Mouse (Mus musculus) ES-Bruce4 (cell line): ENCODE data around the gene Extl2. TPM values are rescaled to one million over a fixed set of nuclear protein-coding genes. Genes with fewer than 3 reads are reported as not detected.

Experiments
- H3K27ac ChIP-seq: 2 replicates; pipeline ENCODE4 v1.5.1; 2012; ENCODE audit warnings: low read length, inconsistent platforms; ENCODE audit not compliant: insufficient read depth
- H3K27me3 ChIP-seq: 2 replicates; pipeline ENCODE4 v1.6.1; 2012; ENCODE audit warnings: mild to moderate bottlenecking, low read length, inconsistent platforms; ENCODE audit not compliant: control insufficient read depth, poor library complexity, insufficient read depth, severe bottlenecking
- H3K36me3 ChIP-seq: 2 replicates; pipeline ENCODE4 v1.6.1; 2012; ENCODE audit warnings: inconsistent platforms, mild to moderate bottlenecking, low read length, moderate library complexity; ENCODE audit not compliant: control insufficient read depth, poor library complexity, insufficient read depth, severe bottlenecking
- H3K4me1 ChIP-seq: one replicate; pipeline ENCODE4 v1.8.1; 2011; ENCODE audit warnings: low read length; ENCODE audit not compliant: control insufficient read depth, insufficient read depth
- H3K4me3 ChIP-seq: 2 replicates; pipeline ENCODE4 v1.5.1; 2011; ENCODE audit warnings: low read depth, mild to moderate bottlenecking, low read length
- H3K9ac ChIP-seq: 2 replicates; pipeline ENCODE4 v1.6.1; 2012; ENCODE audit warnings: low read depth, mild to moderate bottlenecking, inconsistent platforms; ENCODE audit not compliant: poor library complexity, severe bottlenecking
- H3K9me3 ChIP-seq: replicated peaks from 2 replicates; pipeline ENCODE4 v1.6.1; 2012; ENCODE audit warnings: mild to moderate bottlenecking, low read length, inconsistent platforms; ENCODE audit not compliant: control insufficient read depth, poor library complexity, insufficient read depth, severe bottlenecking
- CTCF ChIP-seq: IDR thresholded peaks from one replicate; pipeline ENCODE4 v1.8.1; 2011; ENCODE audit warnings: low read depth, low read length
- EP300 ChIP-seq: IDR thresholded peaks from 2 replicates; pipeline ENCODE4 v1.6.1; 2011; ENCODE audit warnings: low read depth, low read length; ENCODE audit not compliant: insufficient read depth
- POLR2A ChIP-seq: IDR thresholded peaks from one replicate; pipeline ENCODE4 v1.8.1; 2011; ENCODE audit warnings: low read length; ENCODE audit not compliant: insufficient read depth
- polyA plus RNA-seq: library from polyadenylated mRNA; stranded (reverse); fragments of >200 nt; gene quantifications from 2 replicates; pipeline ENCODE4 v1.2.4, GENCODE M21; 2011; ENCODE audit warnings: low read depth; ENCODE audit not compliant: missing spikeins, insufficient read depth, insufficient read length

The Extl2 gene
- polyA plus RNA-seq, 1 experiment, result 11.0 TPM

DNA sequence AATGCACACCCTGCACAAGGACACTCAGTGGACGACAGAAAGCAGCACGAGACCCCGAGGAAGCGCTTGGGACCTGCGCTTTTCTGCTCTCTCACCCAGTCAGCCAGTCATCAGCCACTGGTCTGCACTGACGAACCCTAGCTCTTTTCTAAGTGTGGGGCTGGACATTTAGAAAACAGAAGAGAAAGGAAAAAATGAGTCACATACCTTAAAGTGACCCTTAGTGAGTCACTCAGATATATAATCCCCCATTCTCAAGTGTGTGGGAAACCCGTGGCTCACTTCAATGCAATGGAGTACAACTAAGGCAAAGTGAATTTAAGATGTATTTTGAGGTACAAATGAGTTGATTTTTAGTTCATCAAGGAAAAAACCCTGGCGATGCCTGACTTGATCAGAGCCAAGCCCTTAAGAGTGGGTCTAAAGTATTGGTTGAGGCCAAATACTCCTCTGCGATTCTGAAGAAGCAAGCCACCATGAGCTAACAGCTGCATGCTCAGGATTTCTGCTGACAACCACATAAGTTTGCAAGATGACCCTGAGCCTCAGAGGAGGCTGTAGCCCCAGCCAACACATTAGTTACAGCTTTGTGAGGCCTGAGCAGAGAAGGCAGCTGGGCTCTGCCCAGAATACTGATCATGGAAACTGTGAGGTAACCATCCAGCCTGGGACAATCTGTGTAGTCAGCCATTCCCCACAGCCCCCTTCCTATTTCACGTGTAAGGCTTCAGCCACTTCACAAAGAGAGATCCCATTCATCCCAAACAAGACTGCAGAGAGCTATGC lies 38.3 kb upstream of the Extl2 start:
- TF ChIP-seq CTCF (no peak), EP300 (no peak), POLR2A (no peak)
- no peak overlapping the region for H3K27ac ChIP-seq
- no peak overlapping the region for H3K4me3 ChIP-seq
- no peak overlapping the region for H3K9ac ChIP-seq
- H3K9me3 ChIP-seq, result no peaks in the 10 kb centered on the region
- H3K36me3 ChIP-seq, result no peaks in the 10 kb centered on the region
- H3K4me1 ChIP-seq, result no peaks in the 10 kb centered on the region
- no peaks in the 10 kb centered on the region for H3K27me3 ChIP-seq

DNA sequence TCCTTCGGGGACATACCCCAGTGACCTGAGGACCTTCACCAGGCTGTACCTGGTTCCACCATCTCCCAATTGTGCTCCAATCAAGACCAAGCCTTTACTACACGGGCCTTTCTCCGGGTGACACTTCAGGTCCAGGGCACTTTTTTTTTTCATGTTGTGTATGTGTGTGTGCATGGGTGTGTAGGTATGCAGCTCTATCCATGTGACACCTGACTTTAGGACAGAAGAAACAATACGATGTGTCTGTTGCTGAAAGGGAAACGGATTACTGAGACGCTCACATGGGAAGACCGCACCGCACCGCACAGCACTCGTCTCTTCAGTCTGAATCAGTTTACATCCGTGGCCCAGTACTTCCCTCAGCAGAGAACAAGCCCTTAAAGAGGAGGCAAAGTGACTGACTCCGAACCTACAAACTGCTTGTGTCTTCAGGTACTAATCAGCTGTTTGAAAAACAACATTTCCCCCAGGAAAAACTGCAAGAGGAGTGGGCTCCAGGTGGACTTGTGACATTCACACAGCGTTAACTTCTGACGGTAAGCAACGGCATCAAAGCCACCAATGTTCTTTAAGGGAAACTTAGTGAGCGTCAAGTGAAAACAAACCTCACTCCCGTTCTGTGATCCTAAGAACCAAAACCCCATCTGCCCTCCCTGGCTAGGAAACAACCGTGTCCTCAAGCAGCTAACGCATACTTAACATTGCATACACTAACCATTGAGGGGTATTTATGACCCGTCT lies 36.0 kb upstream of the Extl2 start:
- H3K4me1 ChIP-seq, result no peaks in the 10 kb centered on the region
- TF ChIP-seq CTCF, result no peak
- TF ChIP-seq EP300, result no peak
- no peak for TF ChIP-seq POLR2A
- H3K27me3 ChIP-seq, result no peaks in the 10 kb centered on the region
- H3K36me3 ChIP-seq, result 0 out of 2 replicates have a peak, but pooled peaks cover 3% of the 10 kb centered on the region
- H3K9me3 ChIP-seq, result no peaks in the 10 kb centered on the region
- no peak overlapping the region for H3K4me3 ChIP-seq
- no peak overlapping the region for H3K27ac ChIP-seq
- H3K9ac ChIP-seq, result no peak overlapping the region

DNA sequence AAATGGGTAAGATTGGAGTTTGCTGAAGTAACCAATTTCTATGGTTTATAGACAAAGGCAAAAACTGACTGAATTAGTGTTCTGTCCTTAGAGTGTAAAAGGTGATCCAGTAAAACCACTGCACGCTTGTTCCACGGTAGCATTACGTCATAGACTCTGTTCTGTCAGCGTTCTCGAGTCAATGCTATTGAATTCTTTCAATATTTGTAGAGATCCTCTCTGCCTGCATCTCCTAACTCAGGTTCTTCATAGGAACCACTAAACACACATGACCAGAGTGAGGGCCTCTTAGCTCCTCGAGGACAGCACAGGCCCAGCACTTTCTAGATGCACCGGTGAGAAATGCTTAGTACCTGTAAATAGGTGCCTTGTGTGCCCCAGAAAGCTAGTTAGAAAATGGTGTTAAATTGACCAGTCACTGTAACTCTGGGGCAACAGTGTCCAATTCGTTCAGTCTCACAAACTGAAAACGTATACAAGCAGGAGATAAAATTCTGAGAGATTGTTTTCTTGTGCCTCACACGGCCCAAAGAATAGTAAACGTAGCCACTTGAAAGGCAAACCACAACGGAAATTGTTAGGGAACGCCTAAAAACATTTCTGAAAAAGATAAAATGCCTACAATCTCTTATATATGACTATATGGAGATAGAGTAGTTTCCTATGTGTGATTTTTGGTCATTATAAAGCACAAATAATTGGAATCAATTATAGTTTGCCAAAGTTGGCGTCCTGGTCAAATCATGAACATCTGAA lies 35.2 kb upstream of the Extl2 start:
- Histone ChIP-seq H3K4me1 (no peaks in the 10 kb centered on the region), H3K27me3 (no peaks in the 10 kb centered on the region), H3K4me3 (no peak overlapping the region), H3K36me3 (peaks cover 6% of the 10 kb centered on the region; the same call in 1 of the 2 replicates), H3K9ac (no peak overlapping the region), H3K9me3 (no peaks in the 10 kb centered on the region), H3K27ac (no peak overlapping the region)
- TF ChIP-seq CTCF (no peak), EP300 (no peak), POLR2A (no peak)

DNA sequence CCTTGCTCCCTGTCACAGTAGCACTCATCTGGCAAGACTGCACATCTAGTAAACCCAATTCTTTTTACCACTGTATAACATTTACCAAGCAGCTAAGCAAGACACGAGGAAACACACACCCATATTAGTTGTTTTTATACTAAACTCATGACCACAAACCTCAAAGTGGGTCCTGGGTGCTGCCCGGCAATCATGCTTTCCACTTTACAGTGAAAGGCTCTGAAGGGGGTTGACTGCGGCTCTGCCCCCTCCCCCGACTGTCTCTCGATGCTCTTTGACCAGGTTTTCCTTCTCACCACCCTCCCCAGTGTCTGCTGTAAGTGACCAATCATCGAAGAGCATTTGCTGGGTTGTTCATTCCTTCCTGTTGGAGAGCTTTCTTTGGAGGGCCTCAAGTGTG lies 33.0 kb upstream of the Extl2 start:
- no peaks in the 10 kb centered on the region for H3K4me1 ChIP-seq
- no peak overlapping the region for H3K27ac ChIP-seq
- H3K36me3 ChIP-seq, result peaks cover 8% of the 10 kb centered on the region; the same call in 1 of the 2 replicates
- H3K9me3 ChIP-seq, result no peaks in the 10 kb centered on the region
- TF ChIP-seq EP300, result no peak
- TF ChIP-seq POLR2A, result no peak
- TF ChIP-seq CTCF, result no peak
- no peak overlapping the region for H3K9ac ChIP-seq
- H3K4me3 ChIP-seq, result no peak overlapping the region
- no peaks in the 10 kb centered on the region for H3K27me3 ChIP-seq

DNA sequence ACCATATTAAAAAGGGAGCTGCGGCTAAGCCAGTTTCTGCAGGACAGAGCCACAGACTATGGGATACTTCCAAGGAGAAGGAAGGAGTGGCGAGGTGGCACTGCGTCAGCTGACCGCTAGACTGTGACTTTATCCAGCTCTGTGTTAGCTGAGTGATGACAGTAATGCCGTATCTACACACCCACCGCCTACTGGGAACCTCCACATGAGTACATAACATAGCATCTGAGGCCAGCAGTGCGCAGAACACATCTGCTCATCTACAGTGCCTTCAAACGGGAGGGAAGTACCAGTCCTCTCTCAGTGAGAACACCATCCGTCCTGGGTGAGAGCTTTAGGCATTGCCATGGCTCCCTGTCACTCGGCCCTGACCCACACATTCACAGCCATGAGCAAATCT lies 32.3 kb upstream of the Extl2 start:
- Histone ChIP-seq H3K9me3 (no peaks in the 10 kb centered on the region), H3K27ac (no peak overlapping the region), H3K36me3 (peaks cover 8% of the 10 kb centered on the region; the same call in 1 of the 2 replicates), H3K4me1 (no peaks in the 10 kb centered on the region), H3K4me3 (no peak overlapping the region), H3K27me3 (no peaks in the 10 kb centered on the region), H3K9ac (no peak overlapping the region)
- TF ChIP-seq CTCF, result no peak
- TF ChIP-seq EP300, result no peak
- no peak for TF ChIP-seq POLR2A
